Mouse (Mus musculus) myocyte (in vitro differentiated cells): ENCODE measurements around the gene Adrm1. TPM values are rescaled to one million over a fixed set of nuclear protein-coding genes. Genes with fewer than 3 reads are reported as not detected.

Experiments
- H3K27me3 ChIP-seq: one replicate; pipeline ENCODE4 v1.6.1; 2011; ENCODE audit not compliant: control insufficient read depth, insufficient read depth, insufficient read length
- H3K36me3 ChIP-seq: one replicate; pipeline ENCODE4 v1.6.1; 2011; ENCODE audit not compliant: control insufficient read depth, insufficient read depth
- H3K4me2 ChIP-seq: one replicate; pipeline ENCODE4 v1.6.1; 2011; ENCODE audit warnings: low read depth, control low read depth
- H3K4me3 ChIP-seq: one replicate; pipeline ENCODE4 v1.5.1; 2011; ENCODE audit warnings: mild to moderate bottlenecking, control low read depth, moderate library complexity
- H3K79me2 ChIP-seq: one replicate; pipeline ENCODE4 v1.6.1; 2011; ENCODE audit not compliant: control insufficient read depth, insufficient read depth
- H3ac ChIP-seq: one replicate; pipeline ENCODE4 v1.6.1; 2011; ENCODE audit not compliant: control insufficient read depth, insufficient read length
- CEBPB ChIP-seq: IDR thresholded peaks from 2 replicates; pipeline ENCODE4 v1.6.1; 2011; ENCODE audit warnings: mild to moderate bottlenecking, moderate library complexity; ENCODE audit not compliant: poor library complexity, insufficient read depth, severe bottlenecking
- E2F4 ChIP-seq: IDR thresholded peaks from one replicate; pipeline ENCODE4 v1.6.1; 2011; ENCODE audit warnings: mild to moderate bottlenecking, control low read depth, moderate library complexity; ENCODE audit not compliant: insufficient read depth
- MAX ChIP-seq: IDR thresholded peaks from one replicate; pipeline ENCODE4 v1.6.1; 2011; ENCODE audit warnings: low read depth, mild to moderate bottlenecking, control low read depth
- MYOD1 ChIP-seq, 3 experiments: IDR thresholded peaks; one replicate each; pipeline ENCODE4 v1.6.1; 2011; ENCODE audit warnings: control low read depth in 2 of 3, low read depth in 2 of 3, mild to moderate bottlenecking in 2 of 3, moderate library complexity in 1 of 3; ENCODE audit not compliant: insufficient read length in 2 of 3, control insufficient read depth in 1 of 3
- MYOG ChIP-seq, 3 experiments: IDR thresholded peaks; one replicate each; pipeline ENCODE4 v1.6.1; 2011; ENCODE audit warnings: control low read depth in 2 of 3, low read depth in 2 of 3, mild to moderate bottlenecking in 2 of 3; ENCODE audit not compliant: insufficient read length in 2 of 3, control insufficient read depth in 1 of 3, insufficient read depth in 1 of 3
- POLR2A ChIP-seq: IDR thresholded peaks from one replicate; pipeline ENCODE4 v1.6.1; 2011; ENCODE audit warnings: low read depth, mild to moderate bottlenecking, control low read depth, moderate library complexity; ENCODE audit not compliant: insufficient read length
- POLR2AphosphoS2 ChIP-seq: IDR thresholded peaks from one replicate; pipeline ENCODE4 v1.6.1; 2011; ENCODE audit warnings: low read depth, control low read depth; ENCODE audit not compliant: insufficient read length
- REST ChIP-seq: IDR thresholded peaks from one replicate; pipeline ENCODE4 v1.6.1; 2011; ENCODE audit warnings: mild to moderate bottlenecking, control low read depth, moderate library complexity; ENCODE audit not compliant: insufficient read depth, insufficient read length
- SRF ChIP-seq: IDR thresholded peaks from one replicate; pipeline ENCODE4 v1.6.1; 2011; ENCODE audit warnings: low read depth; ENCODE audit not compliant: control insufficient read depth, insufficient read length
- TCF12 ChIP-seq: IDR thresholded peaks from one replicate; pipeline ENCODE4 v1.6.1; 2011; ENCODE audit warnings: mild to moderate bottlenecking, control low read depth; ENCODE audit not compliant: poor library complexity, insufficient read depth, severe bottlenecking
- TCF3 ChIP-seq: IDR thresholded peaks from one replicate; pipeline ENCODE4 v1.6.1; 2011; ENCODE audit warnings: low read depth, control low read depth; ENCODE audit not compliant: insufficient read length
- USF1 ChIP-seq: IDR thresholded peaks from one replicate; pipeline ENCODE4 v1.6.1; 2011; ENCODE audit warnings: low read depth, mild to moderate bottlenecking, control low read depth, moderate library complexity
- polyA plus RNA-seq: library from polyadenylated mRNA; unstranded; fragments of >200 nt; fragmentation: generic; extraction: Trizol; gene quantifications from one replicate; pipeline ENCODE4 v1.2.1, GENCODE M21; 2012; ENCODE audit warnings: missing spikeins

Adrm1 gene
- polyA plus RNA-seq, 1 experiment = 188 TPM

DNA sequence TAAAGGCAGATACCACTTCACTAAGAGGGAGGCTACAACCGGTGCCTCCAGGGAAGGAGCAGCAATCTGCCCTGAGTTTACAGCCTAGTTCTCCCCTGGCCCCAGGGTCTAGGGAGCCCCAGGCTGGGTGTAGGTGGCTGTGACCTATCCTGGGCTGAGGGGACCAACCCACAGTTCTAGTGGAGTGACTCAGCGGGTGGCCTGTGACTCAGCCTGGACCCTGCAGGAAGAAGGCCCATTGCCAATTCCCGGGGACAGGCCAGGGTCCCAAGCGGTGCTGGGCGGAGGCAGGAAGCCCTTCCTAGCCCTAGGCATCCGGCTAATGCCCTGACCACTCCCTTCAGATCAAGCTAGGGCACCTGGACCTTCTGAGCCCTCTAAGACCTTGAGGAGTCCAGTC lies 44.7 kb downstream of the Adrm1 start:
- H3K36me3 ChIP-seq = peaks cover 3% of the 10 kb centered on the region
- no peak overlapping the region for H3ac ChIP-seq
- peaks cover 21% of the 10 kb centered on the region for H3K79me2 ChIP-seq
- no peak overlapping the region for H3K4me3 ChIP-seq
- H3K4me2 ChIP-seq = peak overlapping the region; percentile 68
- no peaks in the 10 kb centered on the region for H3K27me3 ChIP-seq
- no peak for TF ChIP-seq CEBPB
- peak in 1 of 3 experiments; percentile 28 for TF ChIP-seq MYOG (IDR thresholded peaks at IDR 0.05; ENCODE audit: control insufficient read depth in 1 of 3, insufficient read depth in 1 of 3, insufficient read length in 2 of 3, low read depth in 2 of 3)

DNA sequence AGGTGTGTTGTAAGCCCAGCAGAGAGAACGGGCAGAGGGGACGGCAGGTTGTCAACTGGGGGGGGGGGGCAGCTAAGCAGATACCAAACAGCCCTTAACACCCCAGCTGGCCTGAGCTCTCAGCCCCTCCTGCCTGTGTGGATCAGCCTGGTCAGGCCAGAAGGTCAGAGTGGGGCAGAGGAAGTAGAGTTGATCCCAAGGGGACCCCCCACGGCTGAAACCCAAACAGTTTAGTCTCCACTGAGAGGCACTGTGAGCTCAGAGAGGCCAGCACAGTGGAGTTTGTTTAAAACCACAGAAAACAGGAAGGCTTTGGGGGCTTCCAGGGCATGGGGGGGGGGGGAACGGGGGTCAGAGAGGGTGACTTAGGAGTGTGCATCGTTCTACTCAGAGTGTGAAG lies 45.6 kb downstream of the Adrm1 start:
- Histone ChIP-seq H3ac (no peak overlapping the region), H3K27me3 (no peaks in the 10 kb centered on the region), H3K4me3 (no peak overlapping the region), H3K79me2 (peaks cover 24% of the 10 kb centered on the region), H3K4me2 (peak overlapping the region; percentile 63), H3K36me3 (peaks cover 3% of the 10 kb centered on the region)
- TF ChIP-seq POLR2A (no peak), MYOG (IDR thresholded peaks at IDR 0.05; ENCODE audit: control insufficient read depth in 1 of 3, insufficient read depth in 1 of 3, insufficient read length in 2 of 3, low read depth in 2 of 3) (no peak), REST (no peak), E2F4 (no peak), TCF12 (no peak), TCF3 (no peak), SRF (no peak), CEBPB (no peak), MYOD1 (IDR thresholded peaks at IDR 0.05; ENCODE audit: control insufficient read depth in 1 of 3, insufficient read length in 2 of 3, low read depth in 2 of 3) (no peak), POLR2AphosphoS2 (no peak), MAX (no peak), USF1 (no peak)

GRCm38 (mm10) chr2:180217587-180217986 lies 46.3 kb downstream of the Adrm1 start:
- Histone ChIP-seq H3K27me3 (no peaks in the 10 kb centered on the region), H3K4me2 (peak overlapping the region; percentile 63), H3K36me3 (peaks cover 3% of the 10 kb centered on the region), H3K4me3 (no peak overlapping the region), H3K79me2 (peaks cover 29% of the 10 kb centered on the region), H3ac (no peak overlapping the region)
- TF ChIP-seq E2F4 = no peak
- TF ChIP-seq SRF = no peak
- TF ChIP-seq REST = no peak
- TF ChIP-seq POLR2AphosphoS2 = no peak
- TF ChIP-seq USF1 = peak; percentile 1
- TF ChIP-seq MYOD1 (IDR thresholded peaks at IDR 0.05; ENCODE audit: control insufficient read depth in 1 of 3, insufficient read length in 2 of 3, low read depth in 2 of 3) = peak; percentile 62 to 95 (median 93)
- TF ChIP-seq MAX = no peak
- TF ChIP-seq CEBPB = no peak
- peak; percentile 58 to 91 (median 61) for TF ChIP-seq MYOG (IDR thresholded peaks at IDR 0.05; ENCODE audit: control insufficient read depth in 1 of 3, insufficient read depth in 1 of 3, insufficient read length in 2 of 3, low read depth in 2 of 3)
- peak; percentile 24 for TF ChIP-seq TCF12
- TF ChIP-seq TCF3 = peak; percentile 26
- no peak for TF ChIP-seq POLR2A

DNA sequence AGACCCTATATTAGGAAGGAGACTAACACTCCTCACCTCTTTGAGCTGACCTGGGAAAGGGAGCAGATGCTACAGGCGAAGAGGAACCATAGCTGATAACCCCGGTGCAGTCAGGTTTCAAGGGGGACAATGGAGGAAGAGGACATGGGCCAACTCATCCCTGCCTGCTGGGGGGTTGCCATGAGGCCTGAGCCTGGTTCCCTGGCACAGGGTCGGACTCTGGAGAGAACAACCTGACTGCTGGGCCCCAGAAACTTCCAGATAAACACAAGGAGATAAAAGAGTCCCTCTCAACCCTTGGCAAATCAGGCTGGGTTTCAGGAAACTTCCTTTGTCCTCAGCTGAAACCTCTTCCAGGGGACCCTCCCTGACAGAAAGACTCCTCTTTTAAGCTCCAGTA lies 47.0 kb downstream of the Adrm1 start:
- no peak overlapping the region for H3ac ChIP-seq
- no peaks in the 10 kb centered on the region for H3K27me3 ChIP-seq
- no peak overlapping the region for H3K4me3 ChIP-seq
- TF ChIP-seq MYOD1 (IDR thresholded peaks at IDR 0.05; ENCODE audit: control insufficient read depth in 1 of 3, insufficient read length in 2 of 3, low read depth in 2 of 3) = no peak
- no peak for TF ChIP-seq TCF3
- H3K79me2 ChIP-seq = peaks cover 34% of the 10 kb centered on the region
- peak overlapping the region; percentile 63 for H3K4me2 ChIP-seq
- peaks cover 3% of the 10 kb centered on the region for H3K36me3 ChIP-seq

DNA sequence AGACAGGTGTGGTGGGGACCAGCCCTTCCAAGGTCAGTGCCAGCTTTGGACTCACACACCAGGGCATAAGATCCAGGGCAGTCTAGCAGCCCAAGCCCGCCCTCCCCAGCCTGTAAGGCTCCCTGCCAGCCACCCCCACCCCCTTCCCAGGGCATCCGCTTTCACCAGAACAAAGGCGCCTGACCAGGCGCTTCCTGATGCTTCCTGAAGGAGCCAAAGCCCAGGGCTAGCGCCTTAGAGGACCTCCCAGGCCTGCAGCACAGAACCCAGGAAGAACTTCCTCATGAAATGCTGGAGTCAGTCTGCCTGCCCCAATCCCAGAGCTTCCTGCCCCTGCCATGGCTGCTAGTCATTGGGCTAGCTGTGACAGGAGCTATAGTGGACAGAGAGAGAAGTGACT lies 47.4 kb downstream of the Adrm1 start:
- H3K79me2 ChIP-seq = peaks cover 38% of the 10 kb centered on the region
- no peak for TF ChIP-seq MYOG (IDR thresholded peaks at IDR 0.05; ENCODE audit: control insufficient read depth in 1 of 3, insufficient read depth in 1 of 3, insufficient read length in 2 of 3, low read depth in 2 of 3)
- TF ChIP-seq E2F4 = no peak
- no peaks in the 10 kb centered on the region for H3K27me3 ChIP-seq
- H3ac ChIP-seq = no peak overlapping the region
- no peak overlapping the region for H3K4me2 ChIP-seq
- no peak overlapping the region for H3K4me3 ChIP-seq
- H3K36me3 ChIP-seq = peaks cover 3% of the 10 kb centered on the region
